Mouse (Mus musculus): Measurements from ENCODE around the gene Fhod1.

GRCm38 (mm10) chr8:105283074-105283473, 64.7 kb downstream of the Fhod1 start:
- TF ChIP-seq CTCF (IDR thresholded peaks at IDR 0.05; ENCODE audit: low read depth), result peak; percentile 76
- TF ChIP-seq EP300 (IDR thresholded peaks at IDR 0.05; ENCODE audit: low read depth), result no peak
